Mouse (Mus musculus) fibroblast of lung, adult 2 months (primary cell): ENCODE results near the gene Syvn1.
A peak's percentile ranks its signal among the peaks of the same experiment; 100 is the strongest.

Source experiments
- DNase-seq: peaks from one replicate; pipeline ENCODE4 v3.0.0-alpha.2; 2011; ENCODE audit warnings: low read depth

Gene Syvn1

GRCm38 (mm10) chr19:6046294-6047153, at the start of gene Syvn1:
TSS of gene Syvn1 (plus strand) at chr19:6046576.
- peak; percentile 91 for DNase-seq

- no peak for DNase-seq
These were observed 48.2 kb upstream of the Syvn1 start for GRCm38 (mm10) chr19:5998180-5998579.

- no peak for DNase-seq
These were observed 46.4 kb upstream of the Syvn1 start for GRCm38 (mm10) chr19:5999969-6000368.

- DNase-seq, result no peak
These were observed 40.8 kb upstream of the Syvn1 start for GRCm38 (mm10) chr19:6005541-6005940.

- no peak for DNase-seq
These were observed 39.4 kb upstream of the Syvn1 start for GRCm38 (mm10) chr19:6007013-6007412.

GRCm38 (mm10) chr19:6009137-6009536, 37.2 kb upstream of the Syvn1 start:
- DNase-seq, result no peak

- no peak for DNase-seq
These were observed 32.7 kb upstream of the Syvn1 start for GRCm38 (mm10) chr19:6013691-6014090.

- peak; percentile 25 for DNase-seq
These were observed 31.3 kb upstream of the Syvn1 start for GRCm38 (mm10) chr19:6014991-6015510.

- DNase-seq, result peak; percentile 13
These were observed 30.7 kb upstream of the Syvn1 start, which contains the start of gene Capn1 for GRCm38 (mm10) chr19:6015511-6016315. TSS of gene Capn1 (minus strand) at chr19:6015897.

- no peak for DNase-seq
These were observed 29.8 kb upstream of the Syvn1 start for GRCm38 (mm10) chr19:6016532-6016931.

GRCm38 (mm10) chr19:6018142-6019089, 28.0 kb upstream of the Syvn1 start:
- peak; percentile 72 for DNase-seq

GRCm38 (mm10) chr19:6020276-6020675, 26.1 kb upstream of the Syvn1 start:
- DNase-seq, result no peak

GRCm38 (mm10) chr19:6023059-6023458, 23.3 kb upstream of the Syvn1 start:
- no peak for DNase-seq

- no peak for DNase-seq
These were observed 22.4 kb upstream of the Syvn1 start for GRCm38 (mm10) chr19:6023930-6024329.

- no peak for DNase-seq
These were observed 17.4 kb upstream of the Syvn1 start for GRCm38 (mm10) chr19:6028991-6029390.

- no peak for DNase-seq
These were observed 16.9 kb upstream of the Syvn1 start for GRCm38 (mm10) chr19:6029426-6029825.

GRCm38 (mm10) chr19:6030520-6031280, 15.7 kb upstream of the Syvn1 start:
- DNase-seq, result no peak

- DNase-seq, result no peak
These were observed 10.3 kb upstream of the Syvn1 start for GRCm38 (mm10) chr19:6035966-6036585.

GRCm38 (mm10) chr19:6037695-6038094, 8.7 kb upstream of the Syvn1 start:
- no peak for DNase-seq

- DNase-seq, result no peak
These were observed 8.1 kb upstream of the Syvn1 start for GRCm38 (mm10) chr19:6038326-6038725.
